24 mouse cellular contexts compared by ENCODE assay signal in the genomic region with DNA sequence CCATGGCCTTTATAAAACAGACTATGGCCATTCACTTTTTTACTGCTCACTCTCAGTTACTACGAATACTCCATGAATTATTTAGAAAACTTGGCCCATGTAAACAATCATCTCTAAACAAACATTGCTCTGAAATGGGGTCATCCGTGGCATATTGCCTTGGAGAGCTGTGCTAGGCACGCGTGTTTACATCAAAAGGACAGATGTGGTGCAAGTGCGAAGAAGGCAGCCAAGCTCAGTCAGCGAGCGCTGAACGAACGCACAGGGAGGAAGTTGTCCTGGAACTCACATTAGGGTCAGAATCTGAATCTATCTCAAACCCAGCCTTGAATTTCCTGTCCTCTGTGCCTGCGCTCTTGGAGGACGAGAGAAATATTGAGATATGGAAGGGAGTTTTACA.
A peak's percentile ranks its signal among the peaks of the same experiment; 100 is the strongest.
DNase-seq lines count a peak whose midpoint lies in the region; ATAC-seq and TF ChIP-seq lines count a peak whose summit lies in the region.
"Had no signal": no experiment of that assay in that cellular context is flagged by ENCODE, and none has a peak within 500 bp of the region (broad histone marks: within the 10 kb centered on the region; RNA-seq: fewer than 3 reads in every experiment).

No protein-coding gene starts in this region.

- TF ChIP-seq CTCF in liver, adult 2 months (IDR thresholded peaks at IDR 0.05; ENCODE audit: low read depth, low read length) = no peak
- TF ChIP-seq CTCF in lung, postnatal 0 days (IDR thresholded peaks at IDR 0.05) = no peak

- TF ChIP-seq EP300 in lung, postnatal 0 days (IDR thresholded peaks at IDR 0.05) = peak; percentile 10; the same call in 1 of the 2 replicates

- H3K27ac ChIP-seq in liver, adult 2 months (replicated peaks; ENCODE audit: insufficient read depth, low read depth, low read length) = no peak overlapping the region
- H3K27ac ChIP-seq in lung, embryonic 15.5 days = no peak overlapping the region
- no peak overlapping the region for H3K27ac ChIP-seq in lung, postnatal 0 days (ENCODE audit: low read length)
- H3K27ac ChIP-seq: embryonic facial prominence, embryonic 10.5 days; embryonic facial prominence, embryonic 12.5 days; forebrain, embryonic 13.5 days had no signal

- no peaks in the 10 kb centered on the region for H3K79me2 ChIP-seq in liver, adult 2 months (ENCODE audit: control insufficient read depth, insufficient read depth, low read length)

- H3K36me3 ChIP-seq in liver, adult 2 months (ENCODE audit: control insufficient read depth, insufficient read depth, low read length) = no peaks in the 10 kb centered on the region
- H3K36me3 ChIP-seq in lung, embryonic 15.5 days = no peaks in the 10 kb centered on the region
- no peaks in the 10 kb centered on the region for H3K36me3 ChIP-seq in lung, postnatal 0 days (ENCODE audit: insufficient read depth, low read length)
- H3K36me3 ChIP-seq: embryonic facial prominence, embryonic 10.5 days; embryonic facial prominence, embryonic 12.5 days; G1E had no signal

- H3K4me1 ChIP-seq in liver, adult 2 months (ENCODE audit: control insufficient read depth, insufficient read depth, low read length) = no peaks in the 10 kb centered on the region
- H3K4me1 ChIP-seq in lung, embryonic 15.5 days = 0 out of 2 replicates have a peak, but pooled peaks cover 10% of the 10 kb centered on the region
- H3K4me1 ChIP-seq in lung, postnatal 0 days (ENCODE audit: insufficient read depth, low read depth, low read length) = peaks cover 4% of the 10 kb centered on the region; the same call in 1 of the 2 replicates
- H3K4me1 ChIP-seq: embryonic facial prominence, embryonic 10.5 days; embryonic facial prominence, embryonic 12.5 days; forebrain, embryonic 13.5 days had no signal

- H3K4me2 ChIP-seq in lung, embryonic 15.5 days = no peak overlapping the region
- H3K4me2 ChIP-seq in lung, postnatal 0 days (replicated peaks; ENCODE audit: low read depth, low read length) = no peak overlapping the region
- H3K4me2 ChIP-seq: embryonic facial prominence, embryonic 12.5 days; forebrain, embryonic 13.5 days had no signal

- WGBS in liver, adult 2 months = 77% methylated on average over 11 of the region's 11 CpGs
- 39% methylated on average over 11 of the region's 11 CpGs for WGBS in lung, embryonic 15.5 days
- WGBS in lung, postnatal 0 days = 36% methylated on average over 11 of the region's 11 CpGs

- no peak for TF ChIP-seq POLR2A in liver, adult 2 months (IDR thresholded peaks at IDR 0.05; ENCODE audit: extremely low read depth, insufficient read depth, low read length)

- no peak overlapping the region for H3K9ac ChIP-seq in liver, adult 2 months (ENCODE audit: low read depth, low read length)
- no peak overlapping the region for H3K9ac ChIP-seq in lung, embryonic 15.5 days
- H3K9ac ChIP-seq in lung, postnatal 0 days (replicated peaks; ENCODE audit: low read depth) = no peak overlapping the region
- H3K9ac ChIP-seq: embryonic facial prominence, embryonic 12.5 days; forebrain, embryonic 13.5 days had no signal

- peak; percentile 50; the same call in 1 of the 2 replicates for ATAC-seq in lung, embryonic 15.5 days (ENCODE audit: borderline replicate concordance, extremely low read depth, low FRiP score, low TSS enrichment)
- ATAC-seq in lung, postnatal 0 days = no peak
- ATAC-seq: activated CD4-positive, CD25-positive, alpha-beta regulatory T cell, adult 4 months; CD4-positive, CD25-positive, alpha-beta regulatory T cell, adult 4 months; forebrain, embryonic 13.5 days; Patski had no signal

- no peak overlapping the region for H3K4me3 ChIP-seq in liver, adult 2 months (ENCODE audit: insufficient read depth, low read depth, low read length)
- no peak overlapping the region for H3K4me3 ChIP-seq in lung, embryonic 15.5 days
- no peak overlapping the region for H3K4me3 ChIP-seq in lung, postnatal 0 days (ENCODE audit: low read depth, low read length)
- H3K4me3 ChIP-seq: embryonic facial prominence, embryonic 10.5 days; embryonic facial prominence, embryonic 12.5 days; forebrain, embryonic 13.5 days had no signal

- DNase-seq in liver, adult 2 months (ENCODE audit: extremely low read depth, low read depth, low spot score) = peak; percentile 2
- DNase-seq in liver = no peak
- no peak for DNase-seq in lung, adult 18-20 months
- peak; percentile 43 for DNase-seq in lung, postnatal 0 days (ENCODE audit: low spot score)
- no peak for DNase-seq in lung, postnatal 14 days
- peak; percentile 9 to 52 for DNase-seq in lung, postnatal 4 days
- DNase-seq: adrenal gland, adult 8-10 months; adrenal gland, postnatal 14 days; adrenal gland, postnatal 36 days; B cell, adult 2 months; cerebellum, adult 11-12 months; cerebellum, adult 2 months; cerebellum, adult 9-10 months; cerebellum, postnatal 10 days; cerebellum, postnatal 25 days had no signal

- no peaks in the 10 kb centered on the region for H3K27me3 ChIP-seq in liver, adult 2 months (ENCODE audit: control insufficient read depth, insufficient read depth, low read length)
- H3K27me3 ChIP-seq in lung, embryonic 15.5 days = no peaks in the 10 kb centered on the region
- no peaks in the 10 kb centered on the region for H3K27me3 ChIP-seq in lung, postnatal 0 days (replicated peaks; ENCODE audit: insufficient read depth, low read length)
- H3K27me3 ChIP-seq: CH12.LX; embryonic facial prominence, embryonic 12.5 days; forebrain, embryonic 13.5 days had no signal

- H3K9me3 ChIP-seq in lung, embryonic 15.5 days = no peaks in the 10 kb centered on the region
- no peaks in the 10 kb centered on the region for H3K9me3 ChIP-seq in lung, postnatal 0 days (ENCODE audit: low read length)
- H3K9me3 ChIP-seq: embryonic facial prominence, embryonic 10.5 days; embryonic facial prominence, embryonic 12.5 days; forebrain, embryonic 13.5 days; G1E had no signal

Comparison
In these comparisons a context has a peak if more than half of its experiments do, and no peak if none do; other contexts are left out.
1. DNase-seq: peak in liver, adult 2 months (single experiment), lung, postnatal 0 days (single experiment) and lung, postnatal 4 days (2 of 2); none in liver (single experiment), lung, adult 18-20 months (0 of 2) and lung, postnatal 14 days (single experiment).